Mouse (Mus musculus): ENCODE results near the gene Prkag2. TPM values are rescaled to one million over a fixed set of nuclear protein-coding genes. Genes with fewer than 3 reads are reported as not detected.

Prkag2 gene
- polyA plus RNA-seq, 1 experiment = not detected

- TF ChIP-seq GATA1 (IDR thresholded peaks at IDR 0.05; ENCODE audit: low read length) = no peak
Observed at GRCm38 (mm10) chr5:24840975-24841431, 259.4 kb downstream of the Prkag2 start.

GRCm38 (mm10) chr5:24834491-24834890, 266.0 kb downstream of the Prkag2 start:
- no peak for TF ChIP-seq GATA1 (IDR thresholded peaks at IDR 0.05; ENCODE audit: low read length)

- no peak for TF ChIP-seq GATA1 (IDR thresholded peaks at IDR 0.05; ENCODE audit: low read length)
Observed at GRCm38 (mm10) chr5:24831912-24832311, 268.5 kb downstream of the Prkag2 start.

GRCm38 (mm10) chr5:24828446-24828845, 272.0 kb downstream of the Prkag2 start:
- no peak for TF ChIP-seq GATA1 (IDR thresholded peaks at IDR 0.05; ENCODE audit: low read length)

- no peak for TF ChIP-seq GATA1 (IDR thresholded peaks at IDR 0.05; ENCODE audit: low read length)
Observed at GRCm38 (mm10) chr5:24827173-24827572, 273.3 kb downstream of the Prkag2 start.

- TF ChIP-seq GATA1 (IDR thresholded peaks at IDR 0.05; ENCODE audit: low read length) = no peak
Observed at GRCm38 (mm10) chr5:24826056-24826770, 274.2 kb downstream of the Prkag2 start.

GRCm38 (mm10) chr5:24825365-24826055, 274.9 kb downstream of the Prkag2 start:
- no peak for TF ChIP-seq GATA1 (IDR thresholded peaks at IDR 0.05; ENCODE audit: low read length)

GRCm38 (mm10) chr5:24823864-24824405, 276.5 kb downstream of the Prkag2 start:
- no peak for TF ChIP-seq GATA1 (IDR thresholded peaks at IDR 0.05; ENCODE audit: low read length)

GRCm38 (mm10) chr5:24822781-24823180, 277.7 kb downstream of the Prkag2 start:
- no peak for TF ChIP-seq GATA1 (IDR thresholded peaks at IDR 0.05; ENCODE audit: low read length)

GRCm38 (mm10) chr5:24821403-24821841, 279.0 kb downstream of the Prkag2 start:
- no peak for TF ChIP-seq GATA1 (IDR thresholded peaks at IDR 0.05; ENCODE audit: low read length)

GRCm38 (mm10) chr5:24820627-24821026, 279.8 kb downstream of the Prkag2 start:
- no peak for TF ChIP-seq GATA1 (IDR thresholded peaks at IDR 0.05; ENCODE audit: low read length)

- TF ChIP-seq GATA1 (IDR thresholded peaks at IDR 0.05; ENCODE audit: low read length) = no peak
Observed at GRCm38 (mm10) chr5:24817191-24817590, 283.3 kb downstream of the Prkag2 start.

GRCm38 (mm10) chr5:24813946-24814345, 286.5 kb downstream of the Prkag2 start:
- TF ChIP-seq GATA1 (IDR thresholded peaks at IDR 0.05; ENCODE audit: low read length) = no peak

- TF ChIP-seq GATA1 (IDR thresholded peaks at IDR 0.05; ENCODE audit: low read length) = no peak
Observed at GRCm38 (mm10) chr5:24813005-24813404, 287.4 kb downstream of the Prkag2 start.

Other genes starting within 250 kb of the Prkag2 start
- gene Galntl5, start 80.8 kb upstream of the Prkag2 start, polyA plus RNA-seq (2012) = not detected in 2 replicates
- not detected in 2 replicates for gene Galnt11, start 121.3 kb upstream of the Prkag2 start, polyA plus RNA-seq (2012)
- not detected in 2 replicates for gene E130116L18Rik, start 122.5 kb upstream of the Prkag2 start, polyA plus RNA-seq (2012)

Measured in G1E-ER4 (cell line).